Mouse (Mus musculus): ENCODE data around the gene Olfr703.

Olfr703 gene

GRCm38 (mm10) chr7:106843060-106843459, at the start of gene Olfr703:
Gene Olfr703 (plus strand): TSS chr7:106843360.
- no peak for DNase-seq

GRCm38 (mm10) chr7:106808734-106809133, 34.4 kb upstream of the Olfr703 start, which contains the start of gene Olfr700:
Gene Olfr700 (minus strand): TSS chr7:106808834.
- DNase-seq: no peak

GRCm38 (mm10) chr7:106813829-106814228, 29.3 kb upstream of the Olfr703 start, which contains the start of gene Olfr701:
Gene Olfr701 (plus strand): TSS chr7:106814129.
- no peak for DNase-seq

DNA sequence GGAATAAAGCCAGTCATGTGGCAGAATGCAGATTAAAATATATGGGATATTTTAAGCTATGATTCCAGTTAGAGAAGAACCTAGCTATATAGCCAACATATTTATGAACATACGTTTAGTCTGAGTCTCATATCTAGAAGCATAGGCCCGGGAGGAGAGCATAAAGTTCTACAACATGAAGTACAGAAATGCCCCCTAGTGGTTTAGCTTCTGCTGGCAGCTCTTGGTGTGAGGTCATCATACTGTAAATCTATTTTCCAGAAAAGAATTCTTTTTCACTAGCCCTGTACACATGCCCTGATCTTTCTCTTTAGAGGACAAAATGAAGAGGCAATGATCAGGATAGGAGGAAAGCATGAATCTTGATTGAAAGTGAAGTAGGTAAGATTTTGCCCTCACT, 27.4 kb upstream of the Olfr703 start:
- DNase-seq: peak in 1 of 2 experiments; percentile 0

DNA sequence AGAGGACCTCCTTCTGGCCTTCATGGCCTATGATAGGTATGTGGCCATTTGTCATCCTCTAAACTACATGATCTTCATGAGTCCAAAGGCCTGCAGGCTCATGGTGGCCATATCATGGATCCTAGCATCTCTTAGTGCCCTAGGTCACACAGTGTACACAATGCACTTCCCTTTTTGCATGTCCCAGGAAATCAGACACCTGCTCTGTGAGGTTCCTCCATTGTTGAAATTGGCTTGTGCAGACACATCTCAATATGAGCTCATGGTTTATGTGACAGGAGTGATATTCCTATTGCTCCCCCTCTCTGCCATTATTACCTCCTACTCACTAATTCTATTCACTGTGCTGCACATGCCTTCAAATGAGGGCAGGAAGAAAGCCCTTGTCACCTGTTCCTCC, 24.7 kb upstream of the Olfr703 start:
- DNase-seq: no peak

- DNase-seq: no peak
Observed at GRCm38 (mm10) chr7:106833793-106834192, 9.4 kb upstream of the Olfr703 start, which contains the start of gene Olfr702. Gene Olfr702 (minus strand): TSS chr7:106833893.

GRCm38 (mm10) chr7:106862885-106863284, 19.7 kb downstream of the Olfr703 start, which contains the start of gene Olfr704:
Gene Olfr704 (plus strand): TSS chr7:106863185.
- DNase-seq: no peak

- no peak for DNase-seq
Observed at GRCm38 (mm10) chr7:106876791-106877190, 33.6 kb downstream of the Olfr703 start, which contains the start of gene Olfr705. Gene Olfr705 (minus strand): TSS chr7:106876891.

- DNase-seq: no peak
Observed at GRCm38 (mm10) chr7:106888062-106888461, 44.9 kb downstream of the Olfr703 start, which contains the start of gene Olfr706. Gene Olfr706 (minus strand): TSS chr7:106888162.

Measured in cerebellum, postnatal 10 days (tissue).